Mouse (Mus musculus): Measurements from ENCODE around the gene Tor1aip2.
A peak's percentile ranks its signal among the peaks of the same experiment; 100 is the strongest.

Tor1aip2 gene

DNA sequence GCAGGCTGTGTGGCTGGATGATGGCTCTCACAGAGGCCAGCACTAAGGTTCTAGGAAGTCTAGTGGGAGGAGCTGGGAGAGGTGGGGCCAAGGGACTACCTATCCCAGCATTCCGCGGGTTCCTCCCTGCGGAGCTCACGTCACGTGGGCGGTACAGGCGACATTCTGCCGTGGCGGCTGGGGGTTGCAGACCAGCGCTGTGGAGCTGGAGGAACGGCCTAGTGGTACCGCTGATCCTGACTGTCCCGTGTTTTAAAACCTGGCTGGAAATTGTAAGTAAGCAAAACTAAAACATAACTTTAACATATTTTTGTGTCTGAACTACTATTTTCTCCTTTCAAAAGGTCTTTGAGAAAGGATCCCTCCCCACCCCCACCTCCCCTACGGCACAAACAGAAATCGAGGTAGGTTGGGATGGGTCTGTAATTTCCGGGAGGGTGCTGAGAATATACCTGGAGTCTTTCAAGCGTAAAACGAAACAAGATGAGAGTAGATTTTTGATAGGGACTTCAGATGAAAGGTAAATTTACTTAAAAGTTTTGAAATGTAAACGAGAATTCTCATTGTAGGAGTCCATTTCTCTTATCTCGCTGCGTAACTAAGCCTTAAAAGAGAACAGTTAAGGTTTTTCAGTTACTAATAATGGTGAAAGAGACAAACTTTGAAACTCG, 5.7 kb downstream of the Tor1aip2 start:
- peak; percentile 94 to 97 for DNase-seq (ENCODE audit: inconsistent age in 2 of 2, low spot score in 1 of 2)

DNA sequence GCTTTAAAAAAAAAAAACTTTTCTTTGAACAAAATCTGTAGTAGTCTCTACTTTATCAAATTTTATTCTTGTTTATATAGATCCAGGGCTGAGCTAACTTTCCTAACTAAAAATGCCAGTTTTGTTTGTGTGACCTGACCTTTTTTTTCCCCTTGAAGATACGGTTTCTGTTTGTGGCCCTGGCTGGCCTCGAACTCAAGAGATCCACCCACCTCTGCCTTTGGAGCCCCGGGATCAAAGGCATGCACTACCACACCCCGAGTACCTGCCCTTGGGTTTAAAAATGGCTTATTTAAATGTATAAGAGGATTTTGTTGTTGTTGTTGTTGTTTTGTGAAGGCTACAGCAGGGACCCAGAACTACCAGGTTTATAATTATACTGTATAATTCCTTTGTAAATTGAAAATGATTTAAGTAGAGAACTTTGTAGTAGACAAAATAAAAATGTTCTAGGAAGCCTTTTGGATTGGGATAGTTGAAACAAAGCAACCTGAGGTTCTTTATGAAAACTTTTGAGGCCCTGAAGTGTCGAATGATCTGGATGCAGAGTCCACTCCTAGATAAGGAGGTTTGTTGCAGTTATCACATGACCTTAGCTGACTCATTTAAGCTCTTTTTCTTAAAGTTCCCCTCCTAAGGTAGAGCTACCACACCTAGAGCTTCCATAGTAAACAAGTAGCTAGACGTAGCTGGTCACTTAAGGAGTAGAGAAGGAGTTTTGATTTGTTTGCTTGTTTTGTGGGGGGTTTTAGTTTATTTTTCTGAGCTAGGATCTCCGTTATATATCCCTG, 6.4 kb downstream of the Tor1aip2 start:
- DNase-seq (ENCODE audit: inconsistent age in 2 of 2, low spot score in 1 of 2) = peak in 1 of 2 experiments; percentile 63

DNA sequence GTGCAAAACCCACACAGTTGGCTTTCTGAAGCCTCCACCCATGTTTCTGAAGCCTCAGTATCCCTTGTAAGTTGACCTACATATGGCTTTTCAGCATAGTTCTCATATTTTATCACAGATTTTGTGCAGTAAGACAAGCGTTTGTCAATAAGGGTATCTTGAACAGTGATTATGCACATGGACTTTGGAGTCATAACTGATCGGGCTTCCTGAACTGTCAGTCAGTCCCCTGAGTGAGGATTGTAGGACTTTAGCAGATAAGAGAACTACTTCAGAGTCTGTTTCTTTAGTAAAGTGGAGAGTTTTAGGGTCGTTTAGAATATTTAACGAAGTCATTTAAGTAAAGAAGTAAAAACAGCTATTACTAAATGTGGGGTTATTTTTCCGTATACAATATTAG, 7.3 kb downstream of the Tor1aip2 start:
- no peak for DNase-seq (ENCODE audit: inconsistent age in 2 of 2, low spot score in 1 of 2)

DNA sequence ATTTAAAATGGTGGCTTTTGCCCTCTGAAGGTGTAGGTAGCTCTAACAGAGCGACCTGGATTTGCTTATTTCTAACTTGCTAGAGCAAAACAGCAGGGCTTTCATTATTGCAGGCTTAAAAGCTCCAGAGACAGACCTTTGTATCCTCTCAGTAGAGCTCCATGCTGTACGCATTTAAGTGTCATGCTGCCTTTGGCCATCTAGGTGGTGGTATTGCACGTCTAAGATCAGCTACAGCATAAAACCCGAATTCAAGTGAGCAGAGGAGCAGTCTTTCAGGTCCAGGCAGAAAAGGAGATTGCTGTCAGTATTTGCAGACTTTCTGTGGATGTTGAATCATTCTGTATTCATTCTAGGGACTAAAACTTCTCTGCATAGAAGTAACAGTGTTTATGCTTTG, 7.8 kb downstream of the Tor1aip2 start:
- peak; percentile 41 to 80 for DNase-seq (ENCODE audit: inconsistent age in 2 of 2, low spot score in 1 of 2)

DNA sequence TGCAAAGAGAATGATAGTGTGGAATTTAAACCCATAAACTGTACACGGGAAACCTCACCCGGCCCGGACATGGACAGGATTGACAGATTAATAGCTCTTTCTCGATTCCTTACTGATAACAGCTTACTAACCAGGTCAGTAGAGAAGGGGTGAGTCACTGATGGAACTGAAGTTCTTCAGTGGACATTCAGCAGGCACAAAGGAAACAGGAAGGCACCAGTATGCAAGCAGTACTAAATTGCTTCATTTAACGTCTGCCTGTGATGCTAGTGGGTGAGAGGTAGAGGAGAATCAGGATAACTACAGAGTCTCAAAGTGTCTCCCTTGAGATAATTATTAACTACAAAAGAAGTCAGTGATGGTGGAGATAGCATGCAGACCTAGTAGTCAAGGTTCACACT, 9.0 kb downstream of the Tor1aip2 start:
- DNase-seq (ENCODE audit: inconsistent age in 2 of 2, low spot score in 1 of 2) = no peak

DNA sequence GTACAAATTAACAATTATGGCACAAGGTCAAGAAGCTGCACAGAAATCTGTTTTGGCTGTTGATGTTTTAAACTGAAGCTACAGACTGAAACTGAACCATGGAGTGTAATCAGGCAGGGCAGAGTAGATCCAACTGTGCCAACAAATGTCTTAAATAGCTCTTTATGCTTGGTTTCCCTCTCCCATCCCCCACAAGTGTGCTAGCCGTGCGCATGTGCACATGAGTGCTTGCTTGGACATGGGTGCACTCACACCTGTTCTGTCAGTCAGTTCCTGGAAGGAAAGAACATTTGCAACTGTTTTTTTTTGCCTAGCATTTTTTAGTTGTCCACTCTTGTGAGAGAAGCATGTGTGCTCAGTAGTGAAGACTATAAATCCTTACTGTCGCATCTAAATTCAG, 11.5 kb downstream of the Tor1aip2 start:
- DNase-seq (ENCODE audit: inconsistent age in 2 of 2, low spot score in 1 of 2) = no peak

DNA sequence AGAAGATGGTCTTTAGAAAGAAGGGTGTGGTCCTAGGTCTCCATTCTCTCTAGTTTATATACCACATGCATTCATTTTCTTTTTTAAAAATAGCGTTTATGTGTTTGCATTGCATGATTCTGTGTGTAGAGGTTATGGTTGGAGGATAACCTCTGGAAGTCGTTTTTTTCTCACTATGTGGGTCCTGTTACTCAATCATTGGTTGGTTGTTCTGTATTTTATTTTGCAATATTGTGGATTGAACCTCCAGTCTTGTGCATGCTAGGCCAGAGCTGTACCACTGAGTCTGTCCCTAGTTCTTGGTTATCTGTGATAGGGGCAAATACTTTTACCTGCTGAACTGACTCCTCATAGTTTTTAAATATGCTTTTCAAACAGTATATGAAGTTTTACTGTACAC, 23.0 kb downstream of the Tor1aip2 start:
- DNase-seq (ENCODE audit: inconsistent age in 2 of 2, low spot score in 1 of 2) = no peak

DNA sequence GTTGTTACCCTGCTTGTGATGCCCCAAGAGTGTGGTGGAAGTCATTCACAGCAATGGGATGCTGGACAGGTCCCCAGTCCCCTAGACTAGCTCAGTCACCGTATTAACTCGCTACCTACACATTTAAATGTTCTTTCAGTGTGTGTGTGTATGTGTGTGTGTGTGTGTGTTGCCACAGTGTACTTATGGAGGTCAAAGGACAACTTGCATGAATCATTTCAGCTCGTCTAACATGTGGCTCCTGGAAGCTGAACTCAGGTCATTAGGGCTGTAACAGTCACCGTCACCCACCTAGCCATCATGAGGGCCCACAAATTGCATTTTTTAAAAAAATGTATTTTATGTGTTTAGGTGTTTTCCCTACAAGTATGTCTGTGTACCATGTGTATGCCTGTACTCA, 27.0 kb downstream of the Tor1aip2 start:
- DNase-seq (ENCODE audit: inconsistent age in 2 of 2, low spot score in 1 of 2) = no peak

DNA sequence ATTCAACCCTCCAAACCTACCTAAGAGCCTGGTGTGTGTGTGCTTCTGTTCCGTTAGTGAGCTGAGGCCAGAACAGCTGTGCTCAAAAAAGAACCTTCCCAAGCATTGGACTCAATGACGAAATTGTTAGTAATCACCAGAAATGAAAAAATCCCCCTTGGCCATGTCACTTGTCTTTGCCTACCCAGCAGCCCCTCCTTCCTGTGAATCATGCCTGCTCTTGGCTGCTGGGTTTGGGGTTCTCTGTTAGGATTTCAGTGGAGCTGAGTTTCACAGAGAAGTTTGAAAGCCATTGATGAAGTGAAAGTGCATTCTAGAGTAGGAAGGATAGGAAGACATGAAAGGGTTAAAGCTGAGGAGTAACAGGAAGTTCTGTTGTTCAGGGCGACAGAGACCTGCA, 30.9 kb downstream of the Tor1aip2 start:
- DNase-seq (ENCODE audit: inconsistent age in 2 of 2, low spot score in 1 of 2) = peak in 1 of 2 experiments; percentile 59

DNA sequence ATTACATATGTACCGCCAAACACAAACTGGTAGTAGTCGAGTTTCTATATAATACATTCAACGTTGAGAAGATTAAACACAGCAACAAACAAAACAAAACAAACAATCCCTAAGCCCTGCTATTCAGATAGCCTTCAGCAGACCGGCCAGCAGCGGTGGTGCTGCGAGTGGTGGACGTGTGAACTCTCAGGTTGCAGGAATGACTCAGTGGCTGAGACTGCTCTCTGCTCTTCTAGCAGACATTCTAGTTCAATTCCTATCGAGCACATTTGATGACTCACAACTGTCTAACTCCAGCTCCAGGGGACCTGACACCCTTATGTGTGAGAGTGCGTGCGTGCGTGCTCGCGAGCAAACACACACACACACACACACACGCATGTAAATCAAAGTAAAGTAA, 34.9 kb downstream of the Tor1aip2 start:
- no peak for DNase-seq (ENCODE audit: inconsistent age in 2 of 2, low spot score in 1 of 2)

DNA sequence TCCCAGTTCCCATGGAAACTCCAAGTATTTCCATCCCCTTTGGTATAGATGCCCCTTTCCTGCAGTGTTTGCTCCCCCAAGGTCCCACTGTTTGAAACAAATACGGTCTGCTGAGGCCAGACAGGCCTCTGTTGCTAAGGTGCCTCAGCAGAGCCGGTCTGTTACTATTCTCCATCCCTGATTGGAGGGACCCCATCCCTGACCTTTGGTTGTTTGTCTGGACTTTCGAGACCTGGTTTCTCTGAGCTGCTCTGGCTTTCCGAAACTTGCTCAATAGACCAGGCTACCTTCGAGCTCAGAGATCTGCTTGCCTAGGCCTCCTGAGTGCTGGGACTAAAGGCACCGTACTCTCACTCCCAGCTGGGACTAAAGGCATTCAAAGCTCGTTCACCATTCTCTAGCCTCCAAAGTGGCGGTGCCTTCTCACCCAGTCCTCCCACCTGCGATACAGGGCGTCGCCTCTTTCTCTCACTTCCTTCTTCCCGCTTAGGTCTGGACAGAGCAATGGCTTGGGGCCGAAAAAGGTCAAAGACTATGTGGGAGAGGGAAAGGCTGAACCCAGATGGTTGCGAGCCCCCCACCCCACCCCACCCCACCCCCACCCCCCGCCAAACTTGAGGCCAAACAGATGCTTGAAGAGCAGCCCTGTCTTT, 38.1 kb downstream of the Tor1aip2 start:
- no peak for DNase-seq (ENCODE audit: inconsistent age in 2 of 2, low spot score in 1 of 2)

DNA sequence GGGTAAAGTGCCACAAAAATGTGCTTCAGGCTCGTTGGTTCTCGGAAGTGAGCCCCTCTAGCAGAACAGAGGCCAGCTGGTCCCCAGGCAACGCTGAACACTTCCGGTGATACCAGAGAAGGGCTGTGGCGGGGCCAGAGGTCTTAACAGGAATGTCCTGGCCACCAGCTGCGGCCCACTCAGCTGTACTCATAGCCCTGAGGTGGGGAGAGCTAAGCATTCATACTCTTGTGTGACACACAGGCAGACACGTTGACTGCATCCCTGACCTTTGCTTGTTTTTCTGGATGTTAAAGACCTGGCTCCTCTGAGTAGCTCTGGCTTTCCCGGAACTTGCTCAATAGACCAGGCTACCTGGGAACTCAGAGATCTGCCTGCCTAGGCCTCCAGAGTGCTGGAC, 39.4 kb downstream of the Tor1aip2 start:
- peak; percentile 35 to 78 for DNase-seq (ENCODE audit: inconsistent age in 2 of 2, low spot score in 1 of 2)

DNA sequence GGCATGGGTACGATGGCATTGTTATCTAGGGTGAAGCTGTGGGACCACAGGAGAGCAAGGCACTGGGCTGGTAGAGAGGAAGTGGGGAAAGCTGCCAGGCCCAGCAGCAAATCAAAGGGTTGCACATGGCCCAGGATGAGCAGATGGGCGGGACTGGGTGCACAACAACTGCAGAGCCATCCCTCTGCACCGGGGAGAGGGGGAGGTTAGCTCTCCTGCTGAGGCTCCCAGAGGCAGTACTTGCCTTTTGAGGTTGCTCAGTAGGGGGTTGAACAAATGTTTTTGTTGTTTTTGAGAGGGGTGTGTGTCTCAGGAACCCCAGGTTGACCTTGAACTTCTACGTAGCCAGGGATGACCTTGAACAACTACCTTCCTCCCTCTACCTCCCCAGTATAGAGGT, 41.3 kb downstream of the Tor1aip2 start:
- no peak for DNase-seq (ENCODE audit: inconsistent age in 2 of 2, low spot score in 1 of 2)

DNA sequence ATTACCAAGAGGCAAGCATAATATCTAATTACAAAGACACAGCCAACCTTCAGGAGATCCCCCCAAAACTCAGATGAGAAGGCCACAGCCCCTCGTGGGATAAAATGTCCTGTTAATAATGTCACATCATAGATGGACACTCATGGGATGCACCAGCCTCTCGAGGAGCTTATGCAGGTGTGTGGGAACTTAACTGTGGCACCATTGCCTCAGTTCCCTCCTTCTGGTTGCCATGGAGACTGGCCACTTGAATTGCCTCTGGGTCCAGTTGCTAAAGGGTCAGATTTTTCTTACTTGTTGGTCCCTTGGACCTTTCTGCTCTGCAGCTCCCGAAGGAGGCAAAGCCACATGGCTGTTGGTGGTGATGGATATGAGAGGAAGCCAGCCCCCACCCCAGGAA, 42.5 kb downstream of the Tor1aip2 start:
- no peak for DNase-seq (ENCODE audit: inconsistent age in 2 of 2, low spot score in 1 of 2)

DNA sequence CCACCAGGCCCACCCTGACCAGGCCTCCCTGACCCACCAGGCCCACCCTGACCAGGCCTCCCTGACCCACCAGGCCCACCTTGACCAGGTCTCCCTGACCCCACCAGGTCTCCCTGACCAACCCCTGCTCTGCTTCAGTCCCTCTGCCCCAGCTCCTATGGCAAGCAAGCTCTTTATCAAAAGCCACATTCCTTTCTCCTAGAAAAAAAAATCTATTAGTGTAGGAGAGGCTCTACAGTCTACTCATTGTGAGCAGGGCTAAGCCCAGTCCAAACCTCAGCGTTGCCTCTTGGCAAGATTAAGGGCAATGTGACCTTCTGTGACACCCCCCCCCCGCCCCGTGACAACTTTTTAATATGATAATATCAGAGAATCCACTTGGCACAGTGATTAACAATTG, 49.4 kb downstream of the Tor1aip2 start:
- no peak for DNase-seq (ENCODE audit: inconsistent age in 2 of 2, low spot score in 1 of 2)

DNA sequence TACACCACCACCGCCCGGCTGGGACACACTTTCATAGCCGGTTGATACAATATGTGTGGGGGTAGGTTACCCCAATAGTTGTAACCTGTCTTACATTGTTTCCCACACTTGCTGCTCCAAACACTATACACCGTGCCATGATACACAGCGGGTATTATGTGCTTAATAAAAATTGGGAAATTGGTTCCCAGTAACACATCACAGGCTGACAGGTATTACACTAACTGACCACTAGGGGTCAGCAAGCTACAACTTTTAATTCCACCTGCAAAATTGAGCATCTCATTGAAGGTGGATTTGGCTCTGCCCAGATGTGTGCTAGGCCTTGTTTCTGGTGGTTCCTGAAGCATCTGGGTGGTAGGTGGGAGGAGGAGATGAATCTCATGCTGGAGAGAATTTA, 50.6 kb downstream of the Tor1aip2 start:
- DNase-seq (ENCODE audit: inconsistent age in 2 of 2, low spot score in 1 of 2) = peak; percentile 26 to 76

DNA sequence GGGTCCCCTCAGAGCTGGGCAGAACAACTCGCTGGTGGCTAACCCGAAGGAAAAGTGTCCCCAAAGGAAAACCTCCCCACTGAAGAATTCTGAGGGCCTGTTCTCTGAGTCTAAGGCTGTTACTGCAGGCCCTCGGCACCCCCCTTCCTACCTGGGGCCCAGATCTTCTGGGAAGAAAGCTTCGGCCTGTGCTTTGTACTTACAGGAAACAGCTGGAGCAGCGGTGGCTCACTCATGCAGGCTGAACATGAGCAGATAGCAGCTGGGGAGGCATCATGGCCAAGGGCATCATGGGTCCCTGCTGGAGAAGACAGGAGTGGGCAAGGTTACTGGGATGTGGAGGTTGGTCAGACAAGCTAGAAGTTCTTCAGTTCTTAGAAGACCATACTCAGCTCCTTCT, 52.4 kb downstream of the Tor1aip2 start:
- DNase-seq (ENCODE audit: inconsistent age in 2 of 2, low spot score in 1 of 2) = no peak

DNA sequence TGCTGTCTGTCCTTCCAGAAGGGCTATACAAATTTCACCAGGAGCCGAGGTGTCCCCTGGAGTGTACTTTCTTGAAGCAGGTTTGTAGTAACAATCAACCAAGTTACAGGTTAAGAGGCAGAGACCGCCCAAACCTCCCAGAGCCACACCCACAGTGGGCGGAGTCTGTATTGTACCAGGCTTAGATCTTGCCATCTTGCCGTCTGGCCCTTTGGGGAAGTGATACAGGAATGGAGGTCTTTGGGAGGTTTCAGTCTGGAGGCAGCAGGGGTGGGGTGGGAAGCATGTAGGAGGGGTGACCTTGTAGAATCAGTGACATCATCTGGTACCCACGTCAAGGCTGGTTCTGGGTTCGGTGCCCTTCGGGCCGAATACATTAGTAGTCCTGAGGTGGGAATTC, 54.4 kb downstream of the Tor1aip2 start:
- DNase-seq (ENCODE audit: inconsistent age in 2 of 2, low spot score in 1 of 2) = no peak

DNA sequence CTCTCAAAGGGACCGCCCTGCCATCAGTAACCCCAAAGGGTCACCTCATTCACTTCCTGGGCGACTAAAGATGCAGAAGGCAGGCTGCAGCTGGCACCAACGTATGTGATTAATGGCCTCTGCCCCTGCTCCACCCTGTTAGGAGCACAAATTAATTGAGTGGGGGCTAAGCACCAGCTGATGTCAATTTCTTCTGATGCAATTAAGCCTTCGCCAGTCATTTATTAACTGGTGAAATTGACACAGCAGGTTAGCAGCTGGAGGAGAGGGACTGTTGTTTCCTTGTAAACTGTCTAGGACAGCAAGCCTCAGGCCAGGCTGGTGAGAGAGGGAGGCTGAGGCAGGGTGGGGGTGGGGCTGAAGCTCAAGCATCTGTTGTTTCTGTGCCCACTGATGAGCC, 54.8 kb downstream of the Tor1aip2 start:
- DNase-seq (ENCODE audit: inconsistent age in 2 of 2, low spot score in 1 of 2) = no peak

DNA sequence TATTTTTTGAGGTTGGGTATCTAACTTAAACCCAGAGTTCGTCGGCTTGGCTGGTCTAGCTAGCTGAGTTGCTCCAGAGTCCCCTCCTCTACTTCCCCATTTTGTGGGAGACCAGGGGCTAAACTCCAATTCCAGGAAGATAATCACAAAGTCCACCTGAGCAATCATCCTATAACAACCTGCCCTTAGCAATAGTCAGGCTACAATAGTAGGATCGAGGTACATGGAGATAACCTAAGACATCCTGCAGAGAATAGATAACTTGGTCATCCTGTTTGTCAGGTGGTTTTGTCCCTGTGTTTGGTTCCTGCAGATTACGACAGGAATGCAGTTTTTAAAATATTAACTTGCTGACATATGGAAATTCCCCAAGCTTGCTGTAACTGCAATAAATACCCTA, 56.6 kb downstream of the Tor1aip2 start:
- DNase-seq (ENCODE audit: inconsistent age in 2 of 2, low spot score in 1 of 2) = no peak

DNA sequence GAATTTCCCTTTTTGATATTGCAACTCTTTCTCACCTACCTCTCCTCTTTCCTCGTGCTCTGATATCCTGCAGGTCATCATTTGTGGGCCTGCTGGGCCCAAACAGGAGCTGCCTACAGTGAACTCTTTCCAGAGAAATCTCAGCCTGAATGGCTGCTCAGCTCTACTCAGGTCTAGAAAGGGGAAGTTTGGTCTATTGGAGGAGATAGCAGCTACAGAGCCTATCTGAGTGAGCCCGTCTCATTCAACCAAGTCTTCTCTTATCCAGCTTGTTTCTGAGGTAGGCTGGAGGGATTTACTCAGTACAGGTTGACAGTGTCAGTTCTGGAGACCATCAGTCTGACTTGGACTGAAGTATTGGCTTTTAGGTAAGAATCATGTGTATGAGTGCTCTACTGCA, 68.6 kb downstream of the Tor1aip2 start:
- DNase-seq (ENCODE audit: inconsistent age in 2 of 2, low spot score in 1 of 2) = no peak

DNA sequence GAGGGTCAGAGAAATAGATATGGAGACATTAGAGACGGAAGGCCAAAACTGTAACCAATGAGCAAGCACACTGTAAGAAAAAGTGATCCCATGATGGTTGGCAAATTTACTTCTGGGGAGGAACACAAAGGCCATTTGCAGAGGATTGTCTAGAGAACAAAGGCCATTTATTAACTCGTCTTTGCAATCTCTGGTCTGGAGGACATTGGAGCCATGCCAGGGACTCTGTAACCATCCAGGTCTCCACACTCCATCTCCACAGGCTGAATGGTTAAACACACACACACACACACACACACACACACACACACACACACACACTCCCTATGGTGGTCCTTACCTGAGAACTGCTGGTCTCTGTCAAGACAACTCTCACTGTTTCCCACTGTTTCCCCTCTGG, 70.2 kb downstream of the Tor1aip2 start:
- no peak for DNase-seq (ENCODE audit: inconsistent age in 2 of 2, low spot score in 1 of 2)

Measured in adrenal gland, adult (tissue).